In genomic region chr4:40182651-40183320, GRCm38 (mm10) we compare ENCODE assay signal across 8 mouse cellular contexts. TPM values are rescaled to one million over a fixed set of nuclear protein-coding genes. Genes with fewer than 3 reads are reported as not detected.
DNase-seq lines count a peak whose midpoint lies in the region; ATAC-seq and TF ChIP-seq lines count a peak whose summit lies in the region.
"Had no signal": no experiment of that assay in that cellular context is flagged by ENCODE, and none has a peak within 500 bp of the region (broad histone marks: within the 10 kb centered on the region; RNA-seq: fewer than 3 reads in every experiment).

No protein-coding gene starts in this region.

- H3K9ac ChIP-seq in forebrain, embryonic 14.5 days (ENCODE audit: low read length) = no peak overlapping the region
- no peak overlapping the region for H3K9ac ChIP-seq in intestine, embryonic 14.5 days (ENCODE audit: low read length)
- H3K9ac ChIP-seq: neural tube, embryonic 12.5 days had no signal

- WGBS in forebrain, embryonic 14.5 days = 36% methylated on average over 14 of the region's 14 CpGs
- 42% methylated on average over 14 of the region's 14 CpGs for WGBS in intestine, embryonic 14.5 days

- no peak overlapping the region for H3K27ac ChIP-seq in forebrain, embryonic 14.5 days (ENCODE audit: low read depth, low read length)
- no peak overlapping the region for H3K27ac ChIP-seq in intestine, embryonic 14.5 days (ENCODE audit: low read depth)
- H3K27ac ChIP-seq: neural tube, embryonic 12.5 days had no signal

- POLR2A ChIA-PET in Patski (lab: Charles Lee) = no interaction called here

- H3K4me1 ChIP-seq in forebrain, embryonic 14.5 days (ENCODE audit: control insufficient read depth, insufficient read depth, low read length) = no peaks in the 10 kb centered on the region
- no peaks in the 10 kb centered on the region for H3K4me1 ChIP-seq in intestine, embryonic 14.5 days (replicated peaks; ENCODE audit: control insufficient read depth, insufficient read depth, low read length)
- H3K4me1 ChIP-seq: neural tube, embryonic 12.5 days had no signal

- H3K27me3 ChIP-seq in Patski = no peaks in the 10 kb centered on the region
- H3K27me3 ChIP-seq in forebrain, embryonic 14.5 days (replicated peaks; ENCODE audit: control insufficient read depth, insufficient read depth, low read length) = no peaks in the 10 kb centered on the region
- no peaks in the 10 kb centered on the region for H3K27me3 ChIP-seq in intestine, embryonic 14.5 days (replicated peaks; ENCODE audit: control insufficient read depth, insufficient read depth, low read length)
- H3K27me3 ChIP-seq: neural tube, embryonic 12.5 days had no signal

- peaks cover 84% of the 10 kb centered on the region for H3K36me3 ChIP-seq in forebrain, embryonic 14.5 days (ENCODE audit: control insufficient read depth, insufficient read depth, low read length)
- H3K36me3 ChIP-seq in intestine, embryonic 14.5 days (ENCODE audit: control insufficient read depth, insufficient read depth, low read length) = peaks cover 91% of the 10 kb centered on the region

- peak; percentile 62 for ATAC-seq in Patski
- peak; percentile 52; the same call in 1 of the 2 replicates for ATAC-seq in forebrain, embryonic 14.5 days
- no peak for ATAC-seq in intestine, embryonic 14.5 days (replicated peaks; ENCODE audit: low FRiP score, low TSS enrichment, low read depth)

- H3K4me2 ChIP-seq in forebrain, embryonic 14.5 days (ENCODE audit: low read length) = no peak overlapping the region
- no peak overlapping the region for H3K4me2 ChIP-seq in intestine, embryonic 14.5 days (ENCODE audit: low read length)
- H3K4me2 ChIP-seq: neural tube, embryonic 12.5 days had no signal

- TF ChIP-seq CTCF in Patski (IDR thresholded peaks at IDR 0.05) = no peak

- DNase-seq in Patski (ENCODE audit: low read depth, low spot score) = no peak
- peak; percentile 52 for DNase-seq in c-Kit-positive CD71-negative TER-119-negative erythroid progenitor cells, embryonic 14.5 days (ENCODE audit: low read depth)
- peak; percentile 74 for DNase-seq in forebrain, embryonic 14.5 days (ENCODE audit: low spot score)
- peak; percentile 84 for DNase-seq in intestine, embryonic 14.5 days (ENCODE audit: low spot score)
- peak; percentile 49 to 70 for DNase-seq in left cerebral cortex, postnatal 10 days (ENCODE audit: extremely low spot score in 1 of 2, low spot score in 2 of 2)
- peak; percentile 61 for DNase-seq in mesoderm, embryonic 11.5 days (ENCODE audit: low read depth, low spot score)
- peak; percentile 77 for DNase-seq in right cerebral cortex, postnatal 4 days

- CTCF ChIA-PET in Patski (lab: Charles Lee) = interaction anchor here (0.7 to 3.6 kb wide), 10 partner anchors 9 to 107 kb away, joined by 3 to 18 read pairs (median 4); no protein-coding TSS in a partner anchor

- in situ Hi-C loops in Patski (cut with MboI; ENCODE audit: low pct_unique_long_range_greater_than_20kb) = loop anchor here (5.0 kb wide), 1 partner anchor 105 kb away; no protein-coding TSS in a partner anchor

- intact Hi-C loops in left cerebral cortex, postnatal 10 days (cut with DNase I) = loop anchor here (5.0 kb wide), 1 partner anchor 85 kb away; the partner anchor contains the start of genes Smim27 and Topors

- no peaks in the 10 kb centered on the region for H3K9me3 ChIP-seq in forebrain, embryonic 14.5 days (replicated peaks; ENCODE audit: control insufficient read depth, low read length)
- H3K9me3 ChIP-seq in intestine, embryonic 14.5 days (ENCODE audit: control insufficient read depth, low read length) = no peaks in the 10 kb centered on the region
- H3K9me3 ChIP-seq: neural tube, embryonic 12.5 days had no signal

- no peak overlapping the region for H3K4me3 ChIP-seq in forebrain, embryonic 14.5 days (ENCODE audit: low read depth, low read length)
- no peak overlapping the region for H3K4me3 ChIP-seq in intestine, embryonic 14.5 days (ENCODE audit: low read depth, low read length)
- H3K4me3 ChIP-seq: neural tube, embryonic 12.5 days had no signal

RNA-seq across cellular contexts. Expression of gene Aco1, which starts 39.9 kb away (rescaled TPM):
- polyA plus RNA-seq in Patski (2021) = 49.8 TPM
- polyA plus RNA-seq in forebrain, embryonic 14.5 days (2014; fragmentation: Nextera tagmentation; extraction: Ambion mirVana) = 50.9 and 55.0 TPM in 2 replicates
- 62.7 and 65.2 TPM in 2 replicates for polyA plus RNA-seq in intestine, embryonic 14.5 days (2014; fragmentation: Nextera tagmentation; extraction: Ambion mirVana)
- 10 to 100 TPM; 43.7 to 45.7 TPM for total RNA-seq in left cerebral cortex, postnatal 10 days (2021)

RNA-seq across cellular contexts. Expression of gene Ddx58, which starts 56.8 kb away (rescaled TPM):
- polyA plus RNA-seq in Patski (2021) = 15.0 TPM
- polyA plus RNA-seq in forebrain, embryonic 14.5 days (2014; fragmentation: Nextera tagmentation; extraction: Ambion mirVana) = 1.9 TPM in 2 replicates
- 6.4 and 8.2 TPM in 2 replicates for polyA plus RNA-seq in intestine, embryonic 14.5 days (2014; fragmentation: Nextera tagmentation; extraction: Ambion mirVana)
- total RNA-seq in left cerebral cortex, postnatal 10 days (2021) = 1 to 10 TPM; 3.5 to 4.8 TPM
